Mouse (Mus musculus) liver, adult 2 months (tissue): ENCODE results near the gene Unc5c. TPM values are rescaled to one million over a fixed set of nuclear protein-coding genes. Genes with fewer than 3 reads are reported as not detected.

ENCODE experiments used
- DNase-seq: peaks from one replicate; pipeline ENCODE4 v3.0.0-alpha.2; 2011; ENCODE audit warnings: low read depth, low spot score; ENCODE audit errors: extremely low read depth
- H3K27ac ChIP-seq: fragments of 200-500 bp; replicated peaks from 2 replicates; pipeline ENCODE4 v1.5.1; 2012; ENCODE audit warnings: low read depth, mild to moderate bottlenecking, control low read depth, inconsistent platforms, low read length; ENCODE audit not compliant: insufficient read depth
- H3K27me3 ChIP-seq: fragments of 200-500 bp; 2 replicates; pipeline ENCODE4 v1.6.1; 2012; ENCODE audit warnings: mild to moderate bottlenecking, moderate library complexity, low read length, inconsistent platforms; ENCODE audit not compliant: control insufficient read depth, insufficient read depth
- H3K36me3 ChIP-seq: fragments of 200-500 bp; 2 replicates; pipeline ENCODE4 v1.6.1; 2012; ENCODE audit warnings: low read length, inconsistent platforms; ENCODE audit not compliant: control insufficient read depth, insufficient read depth
- H3K4me1 ChIP-seq: fragments of 200-500 bp; 2 replicates; pipeline ENCODE4 v1.6.1; 2011; ENCODE audit warnings: low read length; ENCODE audit not compliant: control insufficient read depth, insufficient read depth
- H3K4me3 ChIP-seq: fragments of 200-500 bp; 2 replicates; pipeline ENCODE4 v1.5.1; 2011; ENCODE audit warnings: low read depth, mild to moderate bottlenecking, control low read depth, low read length, moderate library complexity; ENCODE audit not compliant: insufficient read depth
- H3K79me2 ChIP-seq: fragments of 200-500 bp; 2 replicates; pipeline ENCODE4 v1.6.1; 2012; ENCODE audit warnings: inconsistent platforms, mild to moderate bottlenecking, low read length, moderate library complexity; ENCODE audit not compliant: control insufficient read depth, insufficient read depth
- H3K9ac ChIP-seq: fragments of 200-500 bp; 2 replicates; pipeline ENCODE4 v1.6.1; 2012; ENCODE audit warnings: low read depth, mild to moderate bottlenecking, control low read depth, inconsistent platforms, low read length
- CTCF ChIP-seq: fragments of 200-500 bp; IDR thresholded peaks from 2 replicates; pipeline ENCODE4 v1.5.1; 2011; ENCODE audit warnings: low read depth, low read length, control low read depth
- POLR2A ChIP-seq: fragments of 200-500 bp; IDR thresholded peaks from 2 replicates; pipeline ENCODE4 v1.6.1; 2011; ENCODE audit warnings: low read length, control low read depth; ENCODE audit not compliant: insufficient read depth; ENCODE audit errors: extremely low read depth
- WGBS: fragments of 180-500 bp; shearing (Covaris S2); methylation state at CpG from one replicate; pipeline ENCODE4 v1.1.7; 2018; 5-methylcytosine and 5-hydroxymethylcytosine counted together
- polyA plus RNA-seq: library from polyadenylated mRNA; depleted of rRNA; stranded (reverse); fragments of >200 nt; gene quantifications from 2 replicates; pipeline ENCODE4 v1.2.3, GENCODE M21; 2012
- total RNA-seq: library from RNA; depleted of rRNA; stranded (reverse); fragments of >200 nt; gene quantifications from 2 replicates; pipeline ENCODE4 v1.2.3, GENCODE M21; 2014

The Unc5c gene
- total and polyA plus RNA-seq, 2 experiments = not detected

- H3K36me3 ChIP-seq = no peaks in the 10 kb centered on the region
- DNase-seq = no peak
- H3K4me1 ChIP-seq = no peaks in the 10 kb centered on the region
- H3K4me3 ChIP-seq = no peak overlapping the region
- TF ChIP-seq POLR2A (no peak), CTCF (no peak)
- H3K9ac ChIP-seq = no peak overlapping the region
- WGBS = 51% methylated on average over 3 of the region's 3 CpGs
- H3K27me3 ChIP-seq = no peaks in the 10 kb centered on the region
- H3K79me2 ChIP-seq = no peaks in the 10 kb centered on the region
- no peak overlapping the region for H3K27ac ChIP-seq
These were observed 131.4 kb downstream of the Unc5c start for GRCm38 (mm10) chr3:141596461-141596860.

GRCm38 (mm10) chr3:141596881-141597280 lies 131.9 kb downstream of the Unc5c start:
- no peak for TF ChIP-seq CTCF
- TF ChIP-seq POLR2A = no peak
- H3K9ac ChIP-seq = no peak overlapping the region
- no peaks in the 10 kb centered on the region for H3K79me2 ChIP-seq
- no peaks in the 10 kb centered on the region for H3K27me3 ChIP-seq
- H3K27ac ChIP-seq = no peak overlapping the region
- 63% methylated on average over 1 of the region's 1 CpGs for WGBS
- no peak overlapping the region for H3K4me3 ChIP-seq
- no peaks in the 10 kb centered on the region for H3K4me1 ChIP-seq
- DNase-seq = no peak
- H3K36me3 ChIP-seq = no peaks in the 10 kb centered on the region

- TF ChIP-seq CTCF = no peak
- no peak for TF ChIP-seq POLR2A
- WGBS = 79% methylated on average over 2 of the region's 2 CpGs
- Histone ChIP-seq H3K27ac (no peak overlapping the region), H3K79me2 (no peaks in the 10 kb centered on the region), H3K9ac (no peak overlapping the region), H3K27me3 (no peaks in the 10 kb centered on the region), H3K4me1 (no peaks in the 10 kb centered on the region), H3K4me3 (no peak overlapping the region), H3K36me3 (no peaks in the 10 kb centered on the region)
- DNase-seq = no peak
These were observed 133.0 kb downstream of the Unc5c start for GRCm38 (mm10) chr3:141597974-141598373.

GRCm38 (mm10) chr3:141598936-141599335 lies 133.9 kb downstream of the Unc5c start:
- H3K9ac ChIP-seq = no peak overlapping the region
- H3K4me1 ChIP-seq = no peaks in the 10 kb centered on the region
- H3K27me3 ChIP-seq = no peaks in the 10 kb centered on the region
- 71% methylated on average over 2 of the region's 2 CpGs for WGBS
- no peak for DNase-seq
- H3K4me3 ChIP-seq = no peak overlapping the region
- TF ChIP-seq POLR2A = no peak
- TF ChIP-seq CTCF = no peak
- H3K36me3 ChIP-seq = no peaks in the 10 kb centered on the region
- H3K27ac ChIP-seq = no peak overlapping the region
- H3K79me2 ChIP-seq = no peaks in the 10 kb centered on the region

- no peak for DNase-seq
- Histone ChIP-seq H3K4me1 (no peaks in the 10 kb centered on the region), H3K27me3 (no peaks in the 10 kb centered on the region), H3K27ac (no peak overlapping the region), H3K36me3 (no peaks in the 10 kb centered on the region), H3K9ac (no peak overlapping the region), H3K4me3 (no peak overlapping the region), H3K79me2 (no peaks in the 10 kb centered on the region)
- TF ChIP-seq CTCF (no peak), POLR2A (no peak)
- WGBS = 35% methylated on average over 6 of the region's 6 CpGs
These were observed 136.1 kb downstream of the Unc5c start for GRCm38 (mm10) chr3:141601072-141601549.

GRCm38 (mm10) chr3:141616718-141617117 lies 151.7 kb downstream of the Unc5c start:
- TF ChIP-seq POLR2A = no peak
- no peak for TF ChIP-seq CTCF
- no peak overlapping the region for H3K27ac ChIP-seq
- WGBS = 68% methylated on average over 1 of the region's 1 CpGs

More at GRCm38 (mm10) chr3:141616718-141617117, 151.7 kb downstream of the Unc5c start:
- no peaks in the 10 kb centered on the region for H3K36me3 ChIP-seq
- H3K27me3 ChIP-seq = no peaks in the 10 kb centered on the region
- DNase-seq = no peak
- no peaks in the 10 kb centered on the region; the same call in 1 of the 2 replicates for H3K4me1 ChIP-seq
- H3K9ac ChIP-seq = no peak overlapping the region
- no peak overlapping the region for H3K4me3 ChIP-seq
- no peaks in the 10 kb centered on the region for H3K79me2 ChIP-seq
